Mouse (Mus musculus): ENCODE measurements around the gene St6gal1.
A peak's percentile ranks its signal among the peaks of the same experiment; 100 is the strongest.

Gene St6gal1

DNA sequence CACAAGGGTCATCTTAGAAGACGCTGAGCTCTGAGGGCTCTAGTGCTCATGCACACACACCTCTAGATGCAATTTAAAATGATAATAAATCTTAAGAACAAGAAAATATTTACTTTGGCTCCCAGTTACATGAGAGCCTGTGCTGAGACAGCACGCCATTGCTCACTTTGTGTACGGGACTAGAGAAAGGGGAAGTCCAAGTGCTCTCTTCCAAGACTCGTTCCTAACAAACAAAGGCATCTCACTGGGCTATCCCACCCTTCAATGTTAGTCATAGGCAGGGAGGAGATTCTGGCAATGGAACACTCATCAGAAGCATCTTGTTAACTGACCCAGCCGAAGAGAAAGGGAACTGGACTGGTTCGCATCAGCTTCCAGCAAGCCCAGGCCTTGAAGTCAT, 108.1 kb downstream of the St6gal1 start:
- no peak for DNase-seq (ENCODE audit: low read depth, low spot score)

GRCm38 (mm10) chr16:23333875-23334551, 109.5 kb downstream of the St6gal1 start:
- no peak for DNase-seq (ENCODE audit: low read depth, low spot score)

DNA sequence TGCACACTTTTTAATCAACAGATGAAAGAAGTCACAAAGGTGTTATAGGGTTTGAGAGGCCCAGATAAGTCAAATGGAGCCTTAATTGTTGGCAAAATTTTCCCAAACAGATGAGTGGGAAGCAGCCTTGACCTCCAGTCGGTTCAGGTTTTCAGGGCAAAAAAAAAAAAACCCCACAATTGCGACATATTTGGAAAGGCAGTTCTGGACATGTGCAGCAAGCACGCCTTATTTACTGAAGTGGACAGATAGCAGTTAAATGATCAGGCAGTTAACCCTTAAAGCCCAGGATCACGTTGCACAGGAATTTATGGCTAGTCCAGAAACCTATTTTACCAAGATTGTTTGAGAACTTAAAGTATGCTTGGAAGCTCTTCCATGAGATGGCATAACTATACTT, 112.8 kb downstream of the St6gal1 start:
- DNase-seq (ENCODE audit: low read depth, low spot score): no peak

- DNase-seq (ENCODE audit: low read depth, low spot score): no peak
These were observed 116.7 kb downstream of the St6gal1 start for GRCm38 (mm10) chr16:23341254-23341653.

- DNase-seq (ENCODE audit: low read depth, low spot score): no peak
These were observed 126.3 kb downstream of the St6gal1 start for GRCm38 (mm10) chr16:23350802-23351201.

DNA sequence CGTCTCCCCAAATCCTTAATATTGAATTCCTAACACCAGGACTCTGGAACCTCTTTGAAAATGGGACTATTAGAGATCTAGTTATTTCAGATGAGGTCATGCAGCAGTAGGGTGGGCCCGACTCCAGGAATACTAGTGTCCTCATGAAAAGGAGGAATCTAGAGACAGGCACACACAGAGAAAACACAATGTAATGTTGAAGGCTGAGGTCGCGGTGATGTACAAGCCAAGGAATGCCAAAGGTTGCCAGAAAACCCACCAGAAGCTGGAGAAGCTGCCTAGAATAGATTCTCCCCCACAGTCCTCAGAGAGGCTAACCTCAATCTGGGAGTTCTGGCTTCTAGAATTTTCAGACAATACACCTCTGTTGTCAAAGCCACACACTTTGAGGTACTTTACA, 136.5 kb downstream of the St6gal1 start:
- no peak for DNase-seq (ENCODE audit: low read depth, low spot score)

DNA sequence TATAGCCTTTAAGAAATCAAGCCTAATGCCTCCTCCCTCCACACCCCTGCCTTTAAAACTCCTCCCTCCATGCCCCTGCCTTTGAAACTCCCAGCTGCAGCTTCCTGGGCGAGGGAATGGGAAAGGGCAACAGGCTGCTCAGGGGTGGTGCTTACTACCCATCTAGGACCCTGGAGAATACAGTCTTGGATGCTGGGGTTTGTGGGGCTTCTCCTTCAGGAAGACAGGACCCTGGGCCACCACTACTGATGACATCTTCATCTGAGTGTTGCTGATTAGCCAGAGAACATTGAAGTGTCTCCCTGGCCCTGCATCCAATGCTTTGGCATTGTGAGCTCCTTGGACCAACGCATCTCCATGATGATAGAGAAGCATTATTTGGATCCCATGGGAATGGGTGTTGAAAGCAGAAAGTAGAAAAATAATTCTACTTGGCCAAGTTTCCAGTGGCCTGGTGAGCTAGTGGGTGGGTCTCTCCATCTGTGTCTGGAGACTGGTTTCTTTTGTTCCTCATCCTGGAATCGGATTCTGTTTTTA, 137.0 kb downstream of the St6gal1 start:
- no peak for DNase-seq (ENCODE audit: low read depth, low spot score)

DNA sequence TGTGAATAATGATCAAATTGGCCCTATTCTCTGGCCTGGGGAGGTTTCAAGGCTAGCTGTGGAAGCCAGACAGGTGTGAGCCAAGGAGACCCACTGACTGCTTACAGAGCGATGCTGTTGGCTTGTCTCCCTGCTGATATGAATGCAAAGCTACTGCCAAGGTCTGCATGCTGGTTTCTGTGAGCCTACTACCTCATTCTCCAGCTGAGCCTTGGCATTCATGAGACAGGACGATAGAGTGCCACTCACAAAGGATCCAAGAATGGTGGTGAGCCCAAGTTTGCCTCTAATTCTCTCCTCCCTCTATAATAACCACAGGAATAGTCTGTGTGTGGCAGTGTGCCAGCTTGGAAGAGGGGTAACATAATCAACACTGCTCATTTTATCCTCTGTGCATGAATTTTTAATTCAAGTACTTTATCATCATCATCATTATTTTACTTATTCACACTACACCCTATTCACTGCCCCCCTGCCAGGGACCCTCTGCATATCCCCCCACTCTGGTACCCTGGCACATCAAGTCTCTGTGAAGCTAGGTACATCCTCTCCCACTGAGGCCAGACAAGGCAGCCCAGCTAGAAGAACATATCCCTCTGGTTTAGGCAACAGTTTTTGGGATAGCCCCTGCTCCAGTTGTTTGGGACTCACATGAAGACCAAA, 139.9 kb downstream of the St6gal1 start:
- no peak for DNase-seq (ENCODE audit: low read depth, low spot score)

DNA sequence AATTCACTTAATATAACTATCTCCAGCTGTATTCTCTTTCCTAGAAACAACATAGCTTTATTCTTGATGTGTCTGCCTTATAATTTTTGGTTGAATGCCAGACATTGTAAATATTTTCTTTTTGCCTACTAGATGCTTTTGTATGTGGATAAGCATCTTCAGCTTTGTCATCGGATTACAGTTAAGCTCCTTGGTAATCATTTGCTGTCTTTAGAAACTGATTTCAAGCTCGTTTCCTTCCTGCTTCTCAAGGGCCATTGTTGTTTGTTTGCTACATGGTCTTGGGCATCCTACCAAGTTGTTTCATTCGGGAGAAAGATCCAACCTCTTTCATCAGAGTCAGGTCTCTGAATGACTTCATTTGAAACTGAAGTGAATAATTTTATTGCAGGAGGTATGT, 144.6 kb downstream of the St6gal1 start:
- no peak for DNase-seq (ENCODE audit: low read depth, low spot score)

- no peak for DNase-seq (ENCODE audit: low read depth, low spot score)
These were observed 146.2 kb downstream of the St6gal1 start for GRCm38 (mm10) chr16:23370724-23371123.

DNA sequence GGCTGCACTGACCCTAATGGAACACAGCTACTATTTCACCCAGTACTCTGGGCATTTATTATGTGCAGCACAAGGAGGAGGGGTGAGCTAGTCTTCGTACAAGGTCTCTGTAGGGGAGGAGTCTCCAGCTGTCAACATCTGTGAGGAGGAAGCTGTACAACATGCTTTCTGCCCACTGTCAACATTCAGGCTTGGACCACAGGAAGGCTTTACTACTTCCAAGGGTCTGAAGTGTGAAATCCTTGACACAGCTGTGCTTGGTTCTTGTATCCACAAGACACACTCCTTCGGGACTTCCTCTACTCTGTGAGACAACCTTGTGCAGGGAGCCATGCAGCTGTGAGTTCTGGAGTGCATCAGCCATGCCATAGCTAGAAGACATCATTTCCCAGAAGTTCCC, 147.8 kb downstream of the St6gal1 start:
- no peak for DNase-seq (ENCODE audit: low read depth, low spot score)

DNA sequence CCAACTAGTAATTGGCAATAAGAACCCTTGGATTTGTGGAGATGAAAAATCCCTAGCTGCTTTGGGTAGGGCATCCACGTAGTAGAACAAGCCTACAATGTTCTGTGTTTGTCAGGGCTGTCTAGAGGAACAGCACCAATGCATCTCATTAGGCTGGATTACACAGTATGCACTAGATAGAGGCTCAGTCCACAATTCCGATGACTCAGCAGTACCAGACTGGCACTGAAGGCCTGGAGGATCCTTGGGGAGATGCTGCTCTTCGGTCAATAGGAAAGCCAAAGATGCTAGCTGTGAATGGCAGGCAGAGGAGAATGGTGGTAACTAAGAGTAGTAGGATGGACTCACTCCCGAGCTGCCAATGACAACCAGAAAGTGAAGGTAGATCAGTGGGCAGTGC, 149.5 kb downstream of the St6gal1 start:
- DNase-seq (ENCODE audit: low read depth, low spot score): no peak

DNA sequence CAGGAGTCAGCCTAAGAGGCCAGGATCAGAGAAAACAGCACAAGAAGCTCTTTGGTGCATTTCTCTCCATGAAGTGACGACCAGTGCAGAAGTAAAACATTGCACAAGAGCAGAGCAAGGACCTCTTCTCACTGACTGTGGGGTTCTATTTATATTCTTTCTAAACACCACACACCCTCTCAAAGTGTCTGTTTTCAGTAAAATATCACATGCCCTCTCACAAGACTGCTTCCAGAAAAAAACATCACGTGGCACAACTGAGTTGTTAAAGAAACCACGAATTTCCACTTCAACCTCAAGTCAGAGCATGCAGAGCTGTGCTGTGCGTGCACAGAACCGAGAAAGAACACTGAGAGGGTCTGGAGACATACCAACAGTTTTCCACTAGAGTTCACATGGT, 150.4 kb downstream of the St6gal1 start:
- DNase-seq (ENCODE audit: low read depth, low spot score): no peak

DNA sequence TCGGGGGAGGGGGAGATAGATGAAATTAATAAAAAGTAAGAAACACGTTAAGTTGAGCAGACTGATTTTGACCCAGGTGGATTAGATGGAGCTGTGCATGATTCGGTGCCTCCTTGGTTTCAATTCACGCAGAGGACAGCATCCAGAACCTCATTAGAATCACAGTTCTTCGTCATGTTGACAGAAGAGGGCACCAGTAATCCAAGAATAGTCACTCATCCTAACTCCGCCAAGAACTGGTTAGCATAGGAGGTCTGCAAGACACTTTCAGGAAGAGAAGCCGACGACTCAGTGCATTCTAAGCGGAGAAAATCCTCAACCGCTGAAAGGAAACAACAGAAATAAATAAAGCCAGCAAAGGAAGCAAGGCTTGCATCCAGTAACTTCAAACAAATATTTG, 151.6 kb downstream of the St6gal1 start:
- no peak for DNase-seq (ENCODE audit: low read depth, low spot score)

GRCm38 (mm10) chr16:23379536-23380230, 155.1 kb downstream of the St6gal1 start:
- DNase-seq (ENCODE audit: low read depth, low spot score): no peak

- no peak for DNase-seq (ENCODE audit: low read depth, low spot score)
These were observed 159.8 kb downstream of the St6gal1 start for GRCm38 (mm10) chr16:23384304-23384703.

GRCm38 (mm10) chr16:23397931-23398330, 173.4 kb downstream of the St6gal1 start:
- no peak for DNase-seq (ENCODE audit: low read depth, low spot score)

GRCm38 (mm10) chr16:23401463-23401862, 176.9 kb downstream of the St6gal1 start:
- DNase-seq (ENCODE audit: low read depth, low spot score): no peak

GRCm38 (mm10) chr16:23401959-23402358, 177.4 kb downstream of the St6gal1 start:
- no peak for DNase-seq (ENCODE audit: low read depth, low spot score)

GRCm38 (mm10) chr16:23403008-23403755, 178.6 kb downstream of the St6gal1 start:
- peak; percentile 8 for DNase-seq (ENCODE audit: low read depth, low spot score)
